Mouse (Mus musculus) olfactory bulb, adult 2 months (tissue): ENCODE data around the gene Pcdh15.

Experiments used
- CTCF ChIP-seq: fragments of 200-500 bp; IDR thresholded peaks from 2 replicates; pipeline ENCODE4 v1.5.1; 2012; ENCODE audit warnings: low read depth, mild to moderate bottlenecking, low read length, moderate library complexity; ENCODE audit not compliant: insufficient read depth
- POLR2A ChIP-seq: fragments of 200-500 bp; IDR thresholded peaks from 2 replicates; pipeline ENCODE4 v1.6.1; 2012; ENCODE audit warnings: mild to moderate bottlenecking, low read depth, low read length, moderate library complexity; ENCODE audit not compliant: insufficient read depth

DNA sequence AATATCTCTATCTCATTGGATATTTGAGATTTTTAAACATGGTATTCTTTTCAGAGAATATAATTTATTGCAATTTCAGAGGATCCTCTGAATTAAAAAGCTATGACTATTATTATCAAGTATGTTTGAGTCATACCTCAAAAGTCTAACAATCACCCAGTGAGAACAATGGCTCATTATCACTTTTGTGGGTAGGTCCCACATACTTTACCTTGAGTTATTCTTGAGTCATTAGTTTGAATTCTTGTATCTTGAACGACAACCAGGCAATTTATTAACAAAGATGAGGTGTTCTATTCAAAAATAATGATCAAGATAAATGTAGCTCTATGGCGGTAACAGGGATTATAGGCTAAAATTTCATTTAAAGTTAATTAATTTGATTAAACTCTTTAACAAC lies 1439.2 kb downstream of the Pcdh15 start:
- TF ChIP-seq CTCF = no peak
- TF ChIP-seq POLR2A = no peak
